Mouse (Mus musculus) heart, adult 2 months (tissue): ENCODE measurements around the gene Dpy30.

Experiments used
- CTCF ChIP-seq: fragments of 200-600 bp; IDR thresholded peaks from 2 replicates; pipeline ENCODE4 v1.8.1; 2022; ENCODE audit warnings: antibody characterized with exemption, mild to moderate bottlenecking, moderate library complexity
- EP300 ChIP-seq: fragments of 200-500 bp; IDR thresholded peaks from 2 replicates; pipeline ENCODE4 v1.6.1; 2011; ENCODE audit warnings: low read depth, low read length, control low read depth; ENCODE audit not compliant: insufficient read depth
- POLR2A ChIP-seq: fragments of 200-500 bp; IDR thresholded peaks from 2 replicates; pipeline ENCODE4 v1.6.1; 2011; ENCODE audit warnings: mild to moderate bottlenecking, low read depth, low read length, control low read depth; ENCODE audit not compliant: insufficient read depth

GRCm38 (mm10) chr17:74363592-74363991 lies 39.8 kb upstream of the Dpy30 start:
- TF ChIP-seq EP300, result no peak
- no peak for TF ChIP-seq CTCF
- no peak for TF ChIP-seq POLR2A
